Mouse (Mus musculus): ENCODE data around the gene Stk11.

GRCm38 (mm10) chr10:80102216-80102915 lies 13.2 kb upstream of the Stk11 start:
- no peak for TF ChIP-seq TAL1 (conservative IDR thresholded peaks at IDR 0.05; ENCODE audit: low read depth, low read length)
- no peak for TF ChIP-seq CTCF (IDR thresholded peaks at IDR 0.05; ENCODE audit: low read depth, low read length)
